Comparison of ENCODE assay signal across 8 mouse cellular contexts in the genomic region with DNA sequence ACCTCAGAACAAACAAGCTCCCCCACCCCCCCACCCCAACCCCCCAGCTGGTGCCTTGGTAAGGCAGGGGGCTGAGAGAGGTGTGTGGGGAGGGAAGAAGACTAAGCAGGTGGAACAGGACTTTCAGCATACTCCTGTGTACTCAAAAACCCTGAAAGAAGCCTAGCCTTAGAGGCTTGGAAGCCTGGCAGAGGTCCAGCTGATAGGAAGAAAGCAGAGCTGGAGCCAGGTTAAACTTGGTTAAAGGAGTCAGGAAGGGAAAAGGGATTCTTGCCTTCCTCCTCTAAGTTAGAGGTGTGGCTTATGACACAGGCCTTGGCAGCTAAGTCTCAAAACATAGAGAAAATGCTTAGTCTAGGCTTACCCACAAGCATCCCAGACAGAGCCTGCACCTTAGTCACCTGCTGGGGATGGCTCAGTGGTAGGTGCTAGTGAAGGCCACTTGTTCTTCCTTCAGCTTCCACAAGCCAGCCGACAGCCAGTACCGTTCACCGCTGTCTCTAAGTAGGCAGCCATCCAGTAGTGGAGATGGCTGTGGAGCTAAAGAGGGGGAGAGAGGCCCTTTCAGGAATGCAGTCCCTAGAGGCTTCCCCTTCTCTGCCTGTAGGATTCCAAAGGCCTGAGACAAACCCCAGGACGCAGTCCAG. TPM values are rescaled to one million over a fixed set of nuclear protein-coding genes. Genes with fewer than 3 reads are reported as not detected.
DNase-seq lines count a peak whose midpoint lies in the region; ATAC-seq lines count a peak whose summit lies in the region.

No protein-coding gene starts in this region.

- H3K27me3 ChIP-seq in midbrain, embryonic 13.5 days: no peaks in the 10 kb centered on the region
- H3K27me3 ChIP-seq in midbrain, embryonic 14.5 days (ENCODE audit: control insufficient read depth, insufficient read depth, low read length): no peaks in the 10 kb centered on the region
- H3K27me3 ChIP-seq in kidney, embryonic 16.5 days (ENCODE audit: insufficient read depth, low read length): no peaks in the 10 kb centered on the region
- H3K27me3 ChIP-seq in neural tube, embryonic 15.5 days (replicated peaks): no peaks in the 10 kb centered on the region
- no peaks in the 10 kb centered on the region for H3K27me3 ChIP-seq in liver, embryonic 11.5 days (replicated peaks; ENCODE audit: control insufficient read depth, insufficient read depth, low read length)

- ATAC-seq in midbrain, embryonic 13.5 days: peak; percentile 44
- no peak for ATAC-seq in midbrain, embryonic 14.5 days (ENCODE audit: low FRiP score, low TSS enrichment)
- ATAC-seq in kidney, embryonic 16.5 days (ENCODE audit: low FRiP score, low TSS enrichment): peak; percentile 71
- ATAC-seq in neural tube, embryonic 15.5 days (ENCODE audit: low FRiP score): no peak
- no peak for ATAC-seq in liver, embryonic 11.5 days (replicated peaks; ENCODE audit: low FRiP score)

- no peak overlapping the region for H3K4me2 ChIP-seq in midbrain, embryonic 13.5 days (replicated peaks)
- no peak overlapping the region for H3K4me2 ChIP-seq in midbrain, embryonic 14.5 days (ENCODE audit: low read length)
- H3K4me2 ChIP-seq in kidney, embryonic 16.5 days (replicated peaks; ENCODE audit: low read depth, low read length): 0 out of 2 replicates have a peak overlapping the region, but pooled peaks have one; percentile 1
- no peak overlapping the region for H3K4me2 ChIP-seq in neural tube, embryonic 15.5 days
- H3K4me2 ChIP-seq in liver, embryonic 11.5 days: no peak overlapping the region

- H3K9me3 ChIP-seq in midbrain, embryonic 13.5 days: no peaks in the 10 kb centered on the region
- no peaks in the 10 kb centered on the region for H3K9me3 ChIP-seq in midbrain, embryonic 14.5 days (ENCODE audit: control insufficient read depth, low read length)
- H3K9me3 ChIP-seq in kidney, embryonic 16.5 days (ENCODE audit: low read length): no peaks in the 10 kb centered on the region
- no peaks in the 10 kb centered on the region for H3K9me3 ChIP-seq in neural tube, embryonic 15.5 days (replicated peaks)
- H3K9me3 ChIP-seq in liver, embryonic 11.5 days (ENCODE audit: control insufficient read depth, low read length): no peaks in the 10 kb centered on the region

- H3K27ac ChIP-seq in midbrain, embryonic 13.5 days: 0 out of 2 replicates have a peak overlapping the region, but pooled peaks have one; percentile 25
- no peak overlapping the region for H3K27ac ChIP-seq in midbrain, embryonic 14.5 days (replicated peaks; ENCODE audit: low read depth, low read length)
- H3K27ac ChIP-seq in kidney, embryonic 16.5 days (ENCODE audit: low read length): peak overlapping the region; percentile 86
- 0 out of 2 replicates have a peak overlapping the region, but pooled peaks have one; percentile 0 for H3K27ac ChIP-seq in neural tube, embryonic 15.5 days (replicated peaks)
- no peak overlapping the region for H3K27ac ChIP-seq in liver, embryonic 11.5 days (ENCODE audit: low read depth, low read length)

- no peak overlapping the region for H3K9ac ChIP-seq in midbrain, embryonic 13.5 days (replicated peaks)
- H3K9ac ChIP-seq in midbrain, embryonic 14.5 days (replicated peaks; ENCODE audit: low read length): no peak overlapping the region
- H3K9ac ChIP-seq in kidney, embryonic 16.5 days (replicated peaks; ENCODE audit: low read length): no peak overlapping the region
- H3K9ac ChIP-seq in neural tube, embryonic 15.5 days (replicated peaks): no peak overlapping the region
- no peak overlapping the region for H3K9ac ChIP-seq in liver, embryonic 11.5 days (ENCODE audit: low read depth, low read length)

- 0 out of 2 replicates have a peak, but pooled peaks cover 3% of the 10 kb centered on the region for H3K36me3 ChIP-seq in midbrain, embryonic 13.5 days
- H3K36me3 ChIP-seq in midbrain, embryonic 14.5 days (ENCODE audit: control insufficient read depth, insufficient read depth, low read length): no peaks in the 10 kb centered on the region
- no peaks in the 10 kb centered on the region for H3K36me3 ChIP-seq in kidney, embryonic 16.5 days (ENCODE audit: insufficient read depth, low read length)
- no peaks in the 10 kb centered on the region for H3K36me3 ChIP-seq in neural tube, embryonic 15.5 days
- H3K36me3 ChIP-seq in liver, embryonic 11.5 days (ENCODE audit: control insufficient read depth, insufficient read depth, low read length): no peaks in the 10 kb centered on the region

- 27% methylated on average over 4 of the region's 4 CpGs for WGBS in midbrain, embryonic 13.5 days
- WGBS in midbrain, embryonic 14.5 days: 27% methylated on average over 4 of the region's 4 CpGs
- WGBS in kidney, embryonic 16.5 days: 29% methylated on average over 4 of the region's 4 CpGs
- 38% methylated on average over 4 of the region's 4 CpGs for whole genome bisulfite sequencing in neural tube, embryonic 15.5 days
- 53% methylated on average over 4 of the region's 4 CpGs for WGBS in liver, embryonic 11.5 days

- no peak overlapping the region for H3K4me3 ChIP-seq in midbrain, embryonic 13.5 days (replicated peaks)
- no peak overlapping the region for H3K4me3 ChIP-seq in midbrain, embryonic 14.5 days (replicated peaks; ENCODE audit: low read depth, low read length)
- no peak overlapping the region for H3K4me3 ChIP-seq in kidney, embryonic 16.5 days (ENCODE audit: low read length)
- H3K4me3 ChIP-seq in neural tube, embryonic 15.5 days (replicated peaks): no peak overlapping the region
- H3K4me3 ChIP-seq in liver, embryonic 11.5 days (ENCODE audit: low read depth, low read length): no peak overlapping the region

- DNase-seq in midbrain, embryonic 14.5 days: no peak
- DNase-seq in heart, adult 8-10 months (ENCODE audit: low spot score): peak; percentile 65
- no peak for DNase-seq in frontal cortex, postnatal 14 days (ENCODE audit: low spot score in 2 of 2)
- no peak for DNase-seq in cerebellum, adult 11-12 months
- DNase-seq in liver, embryonic 11.5 days (ENCODE audit: low spot score): no peak

- peaks cover 58% of the 10 kb centered on the region for H3K4me1 ChIP-seq in midbrain, embryonic 13.5 days (replicated peaks)
- peaks cover 36% of the 10 kb centered on the region for H3K4me1 ChIP-seq in midbrain, embryonic 14.5 days (ENCODE audit: control insufficient read depth, insufficient read depth, low read length)
- H3K4me1 ChIP-seq in kidney, embryonic 16.5 days (ENCODE audit: insufficient read depth, low read length): peaks cover 50% of the 10 kb centered on the region
- H3K4me1 ChIP-seq in neural tube, embryonic 15.5 days: peaks cover 44% of the 10 kb centered on the region
- H3K4me1 ChIP-seq in liver, embryonic 11.5 days (replicated peaks; ENCODE audit: control insufficient read depth, insufficient read depth, low read length): peaks cover 30% of the 10 kb centered on the region

RNA-seq across cellular contexts. Expression of gene Ier5, which starts 6.2 kb away (rescaled TPM):
- polyA plus RNA-seq in midbrain, embryonic 13.5 days (2015; fragmentation: Nextera tagmentation; extraction: Ambion mirVana): 5.9 and 9.4 TPM in 2 replicates
- polyA plus RNA-seq in midbrain, embryonic 14.5 days (2014; fragmentation: Nextera tagmentation; extraction: Ambion mirVana): 13.4 TPM in 2 replicates
- 10 to 100 TPM; 10.3 to 22.4 (median 13.3) TPM for total RNA-seq in heart, adult 8-10 months (2022)
- polyA plus RNA-seq in kidney, embryonic 16.5 days (2015; fragmentation: Nextera tagmentation; extraction: Ambion mirVana): 4.4 and 5.3 TPM in 2 replicates
- polyA plus RNA-seq in neural tube, embryonic 15.5 days (2015; fragmentation: Nextera tagmentation; extraction: Ambion mirVana): 3.9 and 4.8 TPM in 2 replicates
- 6.7 and 7.3 TPM in 2 replicates for polyA plus RNA-seq in liver, embryonic 11.5 days (2014; fragmentation: Nextera tagmentation; extraction: Ambion mirVana)

RNA-seq across cellular contexts. Expression of gene Mr1, which starts 53.3 kb away (rescaled TPM):
- polyA plus RNA-seq in midbrain, embryonic 13.5 days (2015; fragmentation: Nextera tagmentation; extraction: Ambion mirVana): 0.64 and 0.79 TPM in 2 replicates
- 0.47 and 1.1 TPM in 2 replicates for polyA plus RNA-seq in midbrain, embryonic 14.5 days (2014; fragmentation: Nextera tagmentation; extraction: Ambion mirVana)
- total RNA-seq in heart, adult 8-10 months (2022): 10 to 100 TPM in 2 of 4 experiments, 1 to 10 TPM in 2; 6.9 to 11.2 (median 8.7) TPM
- 7.1 and 8.6 TPM in 2 replicates for polyA plus RNA-seq in kidney, embryonic 16.5 days (2015; fragmentation: Nextera tagmentation; extraction: Ambion mirVana)
- 1.6 and 3.0 TPM in 2 replicates for polyA plus RNA-seq in neural tube, embryonic 15.5 days (2015; fragmentation: Nextera tagmentation; extraction: Ambion mirVana)
- 0.81 and 1.2 TPM in 2 replicates for polyA plus RNA-seq in liver, embryonic 11.5 days (2014; fragmentation: Nextera tagmentation; extraction: Ambion mirVana)

Comparison
In these comparisons a context has a peak if more than half of its experiments do, and no peak if none do; other contexts are left out.
1. ATAC-seq: peak in midbrain, embryonic 13.5 days (single experiment) and kidney, embryonic 16.5 days (single experiment); none in midbrain, embryonic 14.5 days (single experiment), neural tube, embryonic 15.5 days (single experiment) and liver, embryonic 11.5 days (single experiment).
2. H3K27ac ChIP-seq: peak in midbrain, embryonic 13.5 days (single experiment), kidney, embryonic 16.5 days (single experiment) and neural tube, embryonic 15.5 days (single experiment); none in midbrain, embryonic 14.5 days (single experiment) and liver, embryonic 11.5 days (single experiment).